Mouse (Mus musculus): ENCODE results near the gene Triml2.

- TF ChIP-seq CTCF (IDR thresholded peaks at IDR 0.05) (no peak), EP300 (IDR thresholded peaks at IDR 0.05) (peak; percentile 59; the same call in 1 of the 2 replicates)
Measured at GRCm38 (mm10) chr8:43179189-43179588, 1.2 kb upstream of the Triml2 start.
